Mouse (Mus musculus): ENCODE measurements around the gene Timp3.
A peak's percentile ranks its signal among the peaks of the same experiment; 100 is the strongest.

Timp3 gene

GRCm38 (mm10) chr10:86300293-86301116 is at the start of gene Timp3:
Gene Timp3, plus strand, starts transcription at chr10:86300372.
- peak; percentile 85 for DNase-seq (ENCODE audit: low spot score)

GRCm38 (mm10) chr10:86256221-86256620 is 44.0 kb upstream of the Timp3 start:
- DNase-seq (ENCODE audit: low spot score), result no peak

- no peak for DNase-seq (ENCODE audit: low spot score)
Observed at GRCm38 (mm10) chr10:86257045-86257444, 43.1 kb upstream of the Timp3 start.

GRCm38 (mm10) chr10:86258046-86258445 is 42.1 kb upstream of the Timp3 start:
- DNase-seq (ENCODE audit: low spot score), result no peak

- DNase-seq (ENCODE audit: low spot score), result no peak
Observed at GRCm38 (mm10) chr10:86258992-86259391, 41.2 kb upstream of the Timp3 start.

- no peak for DNase-seq (ENCODE audit: low spot score)
Observed at GRCm38 (mm10) chr10:86261725-86262124, 38.4 kb upstream of the Timp3 start.

- DNase-seq (ENCODE audit: low spot score), result no peak
Observed at GRCm38 (mm10) chr10:86264618-86265017, 35.6 kb upstream of the Timp3 start.

- DNase-seq (ENCODE audit: low spot score), result no peak
Observed at GRCm38 (mm10) chr10:86270254-86270653, 29.9 kb upstream of the Timp3 start.

GRCm38 (mm10) chr10:86272826-86273225 is 27.3 kb upstream of the Timp3 start:
- no peak for DNase-seq (ENCODE audit: low spot score)

- no peak for DNase-seq (ENCODE audit: low spot score)
Observed at GRCm38 (mm10) chr10:86273410-86274191, 26.6 kb upstream of the Timp3 start.

GRCm38 (mm10) chr10:86275585-86275984 is 24.6 kb upstream of the Timp3 start:
- DNase-seq (ENCODE audit: low spot score), result no peak

- no peak for DNase-seq (ENCODE audit: low spot score)
Observed at GRCm38 (mm10) chr10:86277327-86277726, 22.8 kb upstream of the Timp3 start.

GRCm38 (mm10) chr10:86278481-86278880 is 21.7 kb upstream of the Timp3 start:
- DNase-seq (ENCODE audit: low spot score), result no peak

- DNase-seq (ENCODE audit: low spot score), result no peak
Observed at GRCm38 (mm10) chr10:86279579-86280168, 20.5 kb upstream of the Timp3 start.

GRCm38 (mm10) chr10:86281238-86281637 is 18.9 kb upstream of the Timp3 start:
- DNase-seq (ENCODE audit: low spot score), result no peak

- DNase-seq (ENCODE audit: low spot score), result no peak
Observed at GRCm38 (mm10) chr10:86286508-86286907, 13.7 kb upstream of the Timp3 start.

- DNase-seq (ENCODE audit: low spot score), result no peak
Observed at GRCm38 (mm10) chr10:86290109-86290771, 9.9 kb upstream of the Timp3 start.

- DNase-seq (ENCODE audit: low spot score), result no peak
Observed at GRCm38 (mm10) chr10:86293880-86294279, 6.3 kb upstream of the Timp3 start.

- DNase-seq (ENCODE audit: low spot score), result no peak
Observed at GRCm38 (mm10) chr10:86294599-86295365, 5.4 kb upstream of the Timp3 start.

GRCm38 (mm10) chr10:86295454-86296098 is 4.6 kb upstream of the Timp3 start:
- DNase-seq (ENCODE audit: low spot score), result no peak

GRCm38 (mm10) chr10:86296111-86296510 is 4.1 kb upstream of the Timp3 start:
- peak; percentile 83 for DNase-seq (ENCODE audit: low spot score)
